Mouse (Mus musculus): ENCODE data around the gene Map4k5.

The Map4k5 gene

GRCm38 (mm10) chr12:69887776-69888175, 5.2 kb downstream of the Map4k5 start:
- no peak for DNase-seq (ENCODE audit: extremely low spot score, low spot score)

GRCm38 (mm10) chr12:69885170-69885923, 7.7 kb downstream of the Map4k5 start:
- DNase-seq (ENCODE audit: extremely low spot score, low spot score) = no peak

DNA sequence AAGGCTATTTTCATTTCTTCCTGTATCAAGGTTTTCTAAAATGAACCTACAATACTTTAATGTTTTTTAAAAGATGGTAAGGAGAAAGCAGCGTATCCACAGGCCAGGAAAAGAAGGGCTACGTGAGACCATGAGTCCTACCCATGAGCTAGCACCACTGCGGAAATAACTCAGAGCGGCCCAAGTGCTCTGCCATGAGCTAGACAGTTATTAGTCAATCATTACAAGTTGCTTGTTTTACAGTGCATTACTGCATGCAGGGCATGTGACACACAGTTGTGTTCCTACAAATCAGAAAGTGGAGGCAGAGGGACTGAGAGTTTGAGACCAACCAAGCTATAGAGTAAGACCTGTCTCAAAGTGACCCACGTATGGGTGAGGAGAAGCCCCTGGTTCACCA, 8.9 kb downstream of the Map4k5 start:
- no peak for DNase-seq (ENCODE audit: extremely low spot score, low spot score)

- no peak for DNase-seq (ENCODE audit: extremely low spot score, low spot score)
These were observed 11.6 kb downstream of the Map4k5 start for GRCm38 (mm10) chr12:69881198-69881905.

GRCm38 (mm10) chr12:69879739-69880138, 13.3 kb downstream of the Map4k5 start:
- no peak for DNase-seq (ENCODE audit: extremely low spot score, low spot score)

DNA sequence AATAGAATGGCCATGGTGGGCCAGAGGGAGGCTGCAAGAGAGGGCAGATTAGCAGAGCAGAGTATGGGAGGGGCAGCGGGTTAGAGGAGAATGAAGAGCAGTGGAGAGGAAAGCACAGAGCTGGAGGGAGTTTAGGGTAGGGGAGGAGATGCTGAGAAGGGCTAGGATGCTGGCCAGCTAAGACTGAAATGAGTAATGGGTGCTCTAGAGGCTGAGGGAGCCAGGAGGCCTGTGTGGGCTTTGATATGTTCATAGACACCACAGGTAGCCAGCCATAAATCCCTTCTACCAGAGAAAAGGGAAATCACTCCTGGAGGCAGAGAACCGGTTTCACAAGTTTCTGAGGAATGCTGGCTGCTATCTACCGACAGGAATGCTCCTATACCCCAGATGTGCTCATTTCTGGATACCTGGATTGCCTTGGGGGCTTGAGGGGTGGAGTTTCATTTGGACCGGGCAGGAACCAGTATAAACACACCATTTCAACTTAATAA, 13.8 kb downstream of the Map4k5 start:
- no peak for DNase-seq (ENCODE audit: extremely low spot score, low spot score)

DNA sequence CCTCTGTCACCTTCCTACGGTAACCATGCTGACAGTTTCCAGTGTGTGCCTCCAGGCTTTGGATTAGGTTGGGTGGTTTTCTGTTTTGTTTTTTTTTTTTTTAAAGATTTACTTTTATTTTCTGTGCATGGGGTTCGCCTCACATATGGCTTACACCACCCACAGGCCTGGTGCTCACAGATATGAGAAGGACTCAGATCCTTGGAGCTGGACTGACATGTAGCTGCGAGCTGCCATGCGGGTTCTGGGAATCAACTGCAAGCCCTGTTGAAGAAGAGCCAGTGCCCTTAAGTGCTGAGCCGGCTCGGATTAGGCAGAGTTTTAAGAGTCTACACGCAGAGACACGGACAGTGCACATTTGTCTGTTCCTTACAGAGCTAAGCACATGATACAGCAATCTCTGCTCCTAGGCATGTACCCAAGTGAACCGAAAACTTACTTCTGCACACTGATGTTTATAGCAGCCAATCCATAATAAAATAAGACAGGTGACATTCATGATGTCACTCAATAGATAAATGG, 15.1 kb downstream of the Map4k5 start:
- DNase-seq (ENCODE audit: extremely low spot score, low spot score) = no peak

DNA sequence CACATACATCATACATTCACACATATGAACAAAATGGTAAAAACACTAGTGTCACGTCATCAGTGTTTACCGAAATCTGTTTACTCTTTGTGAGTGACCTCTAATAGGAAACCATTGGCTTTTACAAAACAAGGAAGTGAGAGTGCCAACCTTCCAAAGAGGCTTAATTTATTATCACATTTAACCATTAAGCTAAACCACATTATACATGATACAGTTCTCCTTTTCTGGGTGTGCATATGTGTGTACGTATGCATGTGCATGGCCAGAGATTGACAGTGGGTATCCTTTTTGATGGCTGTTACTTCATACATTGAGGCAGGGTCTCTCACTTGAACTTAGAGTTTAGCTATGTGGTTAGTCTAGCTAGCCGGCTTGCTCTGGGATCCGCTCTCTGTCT, 21.4 kb downstream of the Map4k5 start:
- no peak for DNase-seq (ENCODE audit: extremely low spot score, low spot score)

- DNase-seq (ENCODE audit: extremely low spot score, low spot score) = no peak
These were observed 25.7 kb downstream of the Map4k5 start for GRCm38 (mm10) chr12:69867338-69867737.

DNA sequence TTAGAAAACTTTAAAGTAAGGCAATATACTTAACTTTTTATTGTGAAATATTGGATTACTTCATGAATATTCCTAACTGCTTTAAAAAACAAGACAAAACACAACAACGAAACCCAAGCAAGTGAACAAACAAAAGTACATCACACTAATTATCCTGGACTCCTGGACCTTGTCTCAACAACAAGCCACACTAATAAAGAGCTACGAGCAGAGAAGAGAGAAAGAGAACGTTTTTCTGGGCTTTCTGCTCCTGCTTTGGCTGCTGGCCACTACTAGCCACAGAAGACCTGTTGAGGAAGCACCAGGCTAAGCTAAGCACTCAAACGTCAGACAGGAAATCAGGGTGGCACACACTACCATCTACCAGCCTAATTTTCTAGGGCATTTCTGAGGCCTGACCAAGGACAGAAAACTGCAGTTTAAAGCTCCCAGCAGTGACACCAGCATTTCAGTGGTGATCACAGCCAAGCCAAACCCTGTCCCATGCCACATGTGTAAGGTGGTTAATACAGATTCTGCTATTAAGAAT, 28.8 kb downstream of the Map4k5 start:
- no peak for DNase-seq (ENCODE audit: extremely low spot score, low spot score)

DNA sequence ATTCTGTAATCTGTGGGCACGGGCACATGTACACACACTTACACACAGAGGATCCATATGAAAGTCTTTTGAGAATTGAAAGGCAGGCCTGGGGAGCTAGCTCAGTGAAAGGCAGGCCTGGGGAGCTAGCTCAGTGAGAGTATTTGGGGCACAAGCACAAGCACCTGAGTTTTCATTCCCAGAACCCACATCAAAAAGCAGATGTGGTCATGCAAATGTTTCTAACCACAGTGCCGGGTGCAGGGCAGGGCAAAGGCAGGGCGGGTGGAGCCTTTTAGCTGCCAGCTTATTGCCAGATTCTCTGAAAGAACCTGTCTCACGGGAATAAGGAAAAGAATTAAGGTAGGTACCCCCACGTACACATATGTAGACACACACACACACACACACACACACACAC, 29.5 kb downstream of the Map4k5 start:
- no peak for DNase-seq (ENCODE audit: extremely low spot score, low spot score)

- no peak for DNase-seq (ENCODE audit: extremely low spot score, low spot score)
These were observed 34.2 kb downstream of the Map4k5 start for GRCm38 (mm10) chr12:69858847-69859246.

DNA sequence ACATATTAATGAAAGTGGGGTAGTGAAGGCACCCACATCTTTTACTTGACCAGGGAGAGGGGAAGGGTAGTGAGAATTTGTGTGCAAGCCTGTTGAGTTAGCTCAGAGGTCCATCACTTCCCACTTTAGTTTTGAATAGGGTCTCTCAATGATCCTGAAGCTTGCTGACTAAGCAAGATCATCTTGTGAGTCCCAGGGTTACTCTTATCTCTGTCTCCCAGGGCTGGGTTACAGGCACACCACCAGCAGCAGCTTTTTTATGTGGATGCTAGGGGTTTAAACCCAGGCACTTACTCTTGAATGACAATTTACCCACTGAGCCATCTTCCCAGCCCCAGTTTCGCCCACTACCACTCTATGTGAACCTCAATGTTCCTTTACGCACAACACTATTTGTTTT, 35.4 kb downstream of the Map4k5 start:
- no peak for DNase-seq (ENCODE audit: extremely low spot score, low spot score)

- DNase-seq (ENCODE audit: extremely low spot score, low spot score) = no peak
These were observed 36.6 kb downstream of the Map4k5 start for GRCm38 (mm10) chr12:69856398-69856797.

DNA sequence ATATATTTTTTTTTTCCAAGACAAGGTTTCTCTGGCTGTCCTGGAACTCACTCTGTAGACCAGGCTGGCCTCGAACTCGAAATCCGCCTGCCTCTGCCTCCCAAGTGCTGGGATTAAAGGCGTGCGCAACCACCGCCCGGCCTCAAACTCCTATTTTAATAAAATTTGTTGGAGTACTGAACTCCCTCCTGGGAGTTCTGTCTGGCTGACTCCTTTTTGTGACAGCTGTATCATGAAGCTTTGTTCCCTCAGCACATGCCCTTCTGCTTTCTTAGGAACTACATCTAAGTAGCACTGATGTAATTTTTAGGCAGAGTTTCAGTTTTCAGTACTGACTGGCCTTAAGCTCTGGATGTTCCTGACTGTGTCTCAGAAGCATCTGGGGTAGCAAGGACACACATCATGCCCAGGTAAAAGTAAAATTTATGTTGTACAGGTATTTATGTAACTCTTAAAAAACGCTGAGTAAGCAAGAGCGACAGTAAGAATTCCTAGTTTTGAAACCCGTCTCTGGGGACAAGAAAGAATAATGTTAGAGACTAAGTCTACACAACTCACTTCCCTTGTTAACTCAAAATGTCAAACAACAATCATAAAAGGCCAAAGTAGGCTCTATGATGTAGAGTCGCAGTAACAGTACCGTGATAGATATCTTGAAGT, 37.2 kb downstream of the Map4k5 start:
- no peak for DNase-seq (ENCODE audit: extremely low spot score, low spot score)

- DNase-seq (ENCODE audit: extremely low spot score, low spot score) = no peak
These were observed 39.1 kb downstream of the Map4k5 start for GRCm38 (mm10) chr12:69853942-69854341.

DNA sequence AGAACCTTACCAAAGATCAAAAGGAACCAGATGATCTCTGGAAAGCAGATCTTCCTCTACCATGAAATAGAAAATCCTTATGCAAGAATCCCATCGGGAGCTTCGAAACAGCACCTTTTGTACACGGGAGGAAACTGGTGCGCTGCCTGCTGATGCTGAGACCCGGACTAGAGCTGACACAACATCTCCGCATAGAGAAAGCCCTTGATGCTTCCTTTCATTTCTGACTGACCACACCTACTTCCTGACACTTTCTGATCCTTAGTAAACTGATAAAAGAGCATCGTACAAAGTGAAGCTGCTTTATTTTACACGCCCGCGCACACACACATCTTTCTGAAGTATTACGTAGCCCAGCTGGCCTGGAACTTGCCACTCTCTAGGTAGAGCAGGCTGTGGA, 39.6 kb downstream of the Map4k5 start:
- no peak for DNase-seq (ENCODE audit: extremely low spot score, low spot score)

- DNase-seq (ENCODE audit: extremely low spot score, low spot score) = no peak
These were observed 40.7 kb downstream of the Map4k5 start for GRCm38 (mm10) chr12:69852288-69852687.

GRCm38 (mm10) chr12:69848083-69848878, 44.7 kb downstream of the Map4k5 start:
- DNase-seq (ENCODE audit: extremely low spot score, low spot score) = no peak

- no peak for DNase-seq (ENCODE audit: extremely low spot score, low spot score)
These were observed 46.5 kb downstream of the Map4k5 start for GRCm38 (mm10) chr12:69846499-69846898.

- DNase-seq (ENCODE audit: extremely low spot score, low spot score) = no peak
These were observed 47.3 kb downstream of the Map4k5 start for GRCm38 (mm10) chr12:69845722-69846121.
